Mouse (Mus musculus) R1 (cell line): ENCODE measurements around the gene Pias4.
"Not testable (repeated sequence)": the region's sequence is repeated elsewhere in the genome, so short reads cannot be mapped to it uniquely, and the experiment has no call there.

Experiments
- DNase-seq: peaks from one replicate; pipeline ENCODE4 v3.0.0-alpha.2; 2018; ENCODE audit warnings: low read depth, low spot score

The Pias4 gene

GRCm38 (mm10) chr10:81191342-81191982, 23.7 kb upstream of the Pias4 start:
- no peak for DNase-seq

DNA sequence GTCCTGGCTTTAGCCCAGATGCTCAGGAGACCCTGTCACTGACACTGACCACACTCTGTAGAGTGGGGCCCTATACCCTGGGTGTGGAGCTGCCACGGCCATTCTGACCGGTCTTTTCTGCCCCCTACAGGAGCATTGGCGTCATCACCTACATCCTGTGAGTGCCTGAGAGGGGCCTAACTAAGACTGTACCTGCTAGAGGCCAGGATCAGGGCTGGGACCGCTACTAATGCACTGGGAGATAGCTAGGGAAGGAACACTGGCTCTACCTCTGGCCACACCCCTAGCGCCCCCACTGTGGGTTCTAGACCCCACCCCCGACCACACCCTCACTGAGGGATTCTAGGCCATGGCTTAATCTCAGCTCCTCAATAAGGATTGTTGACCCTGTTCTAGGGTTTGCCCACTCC, 23.2 kb upstream of the Pias4 start:
- peak; percentile 62 for DNase-seq

DNA sequence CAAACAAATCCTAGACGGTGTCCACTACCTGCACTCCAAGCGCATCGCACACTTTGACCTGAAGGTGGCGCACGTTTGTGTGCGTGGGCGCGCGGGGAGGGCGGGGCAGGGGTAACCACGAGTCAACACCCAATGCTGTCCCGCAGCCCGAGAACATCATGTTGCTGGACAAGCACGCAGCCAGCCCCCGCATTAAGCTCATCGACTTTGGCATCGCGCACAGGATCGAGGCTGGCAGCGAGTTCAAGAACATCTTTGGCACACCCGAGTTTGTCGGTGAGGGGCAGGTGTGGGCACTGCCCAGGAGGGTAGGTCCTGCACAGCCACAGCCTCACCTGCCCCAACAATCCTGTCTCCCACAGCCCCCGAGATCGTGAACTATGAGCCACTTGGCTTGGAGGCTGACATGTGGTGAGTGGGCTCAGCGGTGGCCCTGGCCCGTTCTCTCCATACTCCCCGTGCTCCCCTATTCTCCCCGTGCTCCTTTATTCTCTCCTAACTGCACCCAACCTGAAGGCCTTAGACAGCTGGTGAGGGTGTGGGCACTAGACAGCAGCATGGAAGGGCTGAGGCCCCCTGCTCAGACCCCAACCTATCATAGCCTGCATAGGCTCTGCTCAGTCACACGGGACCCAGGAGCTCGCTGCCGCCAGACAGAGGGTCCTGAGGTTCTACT, 22.7 kb upstream of the Pias4 start:
- DNase-seq: peak; percentile 84

DNA sequence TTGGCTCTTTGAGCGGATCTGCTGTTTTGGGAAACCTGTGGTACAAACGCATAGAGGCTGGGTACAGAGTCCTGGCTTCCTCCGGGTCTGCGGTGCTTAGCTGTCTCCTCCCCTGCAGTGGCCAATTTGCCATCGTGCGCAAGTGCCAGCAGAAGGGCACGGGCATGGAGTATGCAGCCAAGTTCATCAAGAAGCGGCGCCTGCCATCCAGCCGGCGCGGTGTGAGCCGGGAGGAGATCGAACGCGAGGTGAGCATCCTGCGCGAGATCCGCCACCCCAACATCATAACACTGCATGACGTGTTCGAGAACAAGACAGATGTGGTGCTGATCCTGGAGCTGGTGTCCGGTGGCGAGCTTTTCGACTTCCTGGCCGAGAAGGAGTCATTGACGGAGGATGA, 22.1 kb upstream of the Pias4 start:
- DNase-seq: no peak

GRCm38 (mm10) chr10:81187161-81187560, 19.4 kb upstream of the Pias4 start:
- DNase-seq: no peak

DNA sequence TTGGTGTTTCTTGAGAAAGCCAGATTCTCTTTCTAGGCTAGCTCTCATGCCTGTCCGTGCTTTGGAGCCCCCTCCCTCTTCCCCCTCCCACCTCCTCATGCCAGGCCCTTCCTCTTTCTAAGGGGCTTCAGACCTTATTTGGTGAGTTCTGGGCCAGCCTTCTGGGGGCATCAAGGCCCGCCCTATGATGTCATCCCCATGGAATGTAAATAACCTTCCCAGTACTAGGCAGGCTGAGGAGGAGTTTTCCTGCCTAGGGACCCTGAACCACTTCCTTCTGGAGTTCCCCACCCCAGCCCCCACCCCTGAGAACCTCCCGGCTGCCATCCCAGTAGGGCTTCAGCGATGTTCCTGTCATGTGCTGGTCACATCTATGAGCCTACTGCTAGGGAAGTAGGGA, 17.0 kb upstream of the Pias4 start:
- DNase-seq: peak; percentile 92

DNA sequence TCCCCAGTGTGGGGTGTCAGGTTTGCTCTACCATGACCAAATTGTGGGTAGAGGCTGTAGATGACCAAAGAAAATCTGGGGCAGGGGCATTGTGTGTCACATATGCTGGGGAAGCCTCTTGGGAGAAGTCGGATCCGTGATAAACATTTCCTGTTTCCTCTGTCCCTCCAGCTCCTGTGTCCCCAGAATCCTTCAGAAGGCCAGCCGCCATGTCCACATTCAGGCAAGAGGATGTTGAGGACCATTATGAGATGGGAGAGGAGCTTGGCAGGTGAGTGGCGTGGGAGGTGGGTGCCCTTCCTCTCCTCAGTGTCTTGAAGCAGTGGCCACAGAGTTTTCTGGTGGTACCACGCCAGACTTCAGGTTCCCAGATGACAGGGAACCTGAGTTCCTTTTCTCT, 16.1 kb upstream of the Pias4 start, which contains the start of gene 4930442H23Rik:
Gene 4930442H23Rik, minus strand, starts transcription at position 45 of the 400 bp plus-strand sequence.
- no peak for DNase-seq

- DNase-seq: peak; percentile 100
Measured at GRCm38 (mm10) chr10:81182336-81183333, 14.9 kb upstream of the Pias4 start, which contains the start of gene Dapk3. TSS of gene Dapk3 (plus strand) at chr10:81183005.

GRCm38 (mm10) chr10:81181860-81182259, 14.1 kb upstream of the Pias4 start:
- DNase-seq: peak; percentile 16

- DNase-seq: no peak
Measured at GRCm38 (mm10) chr10:81180946-81181345, 13.2 kb upstream of the Pias4 start.

DNA sequence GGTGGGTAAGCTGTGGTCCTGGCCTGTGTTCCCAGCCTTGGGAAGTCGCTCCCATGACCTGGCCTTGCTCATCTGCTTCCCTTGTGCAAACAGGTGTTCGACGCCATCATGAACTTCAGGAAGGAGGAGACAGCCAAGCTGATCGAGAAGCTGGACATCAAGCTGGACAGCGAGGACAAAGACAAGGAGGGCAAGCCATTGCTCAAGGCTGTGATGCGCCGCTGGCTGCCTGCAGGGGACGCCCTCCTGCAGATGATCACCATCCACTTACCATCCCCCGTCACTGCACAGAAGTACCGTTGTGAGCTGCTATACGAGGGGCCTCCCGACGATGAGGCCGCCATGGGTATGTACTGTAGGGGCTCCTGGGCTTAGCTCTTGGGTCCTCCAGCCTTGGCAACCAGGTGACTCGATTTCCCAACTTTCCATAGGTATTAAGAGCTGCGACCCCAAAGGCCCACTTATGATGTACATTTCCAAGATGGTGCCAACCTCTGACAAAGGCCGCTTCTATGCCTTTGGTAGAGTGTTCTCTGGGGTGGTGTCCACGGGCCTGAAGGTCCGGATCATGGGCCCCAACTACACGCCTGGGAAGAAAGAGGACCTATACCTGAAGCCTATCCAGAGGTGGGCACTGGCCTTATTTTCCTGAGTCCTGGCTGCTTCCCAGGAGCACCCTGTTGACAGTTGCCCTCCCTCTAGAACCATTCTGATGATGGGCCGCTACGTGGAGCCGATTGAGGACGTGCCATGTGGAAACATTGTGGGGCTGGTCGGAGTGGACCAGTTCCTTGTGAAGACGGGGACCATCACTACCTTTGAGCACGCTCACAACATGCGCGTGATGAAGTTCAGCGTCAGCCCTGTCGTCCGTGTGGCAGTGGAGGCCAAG, 12.0 kb upstream of the Pias4 start:
- peak; percentile 19 for DNase-seq

- DNase-seq: no peak
Measured at GRCm38 (mm10) chr10:81178927-81179326, 11.2 kb upstream of the Pias4 start.

- no peak for DNase-seq
Measured at GRCm38 (mm10) chr10:81177958-81178712, 10.4 kb upstream of the Pias4 start.

DNA sequence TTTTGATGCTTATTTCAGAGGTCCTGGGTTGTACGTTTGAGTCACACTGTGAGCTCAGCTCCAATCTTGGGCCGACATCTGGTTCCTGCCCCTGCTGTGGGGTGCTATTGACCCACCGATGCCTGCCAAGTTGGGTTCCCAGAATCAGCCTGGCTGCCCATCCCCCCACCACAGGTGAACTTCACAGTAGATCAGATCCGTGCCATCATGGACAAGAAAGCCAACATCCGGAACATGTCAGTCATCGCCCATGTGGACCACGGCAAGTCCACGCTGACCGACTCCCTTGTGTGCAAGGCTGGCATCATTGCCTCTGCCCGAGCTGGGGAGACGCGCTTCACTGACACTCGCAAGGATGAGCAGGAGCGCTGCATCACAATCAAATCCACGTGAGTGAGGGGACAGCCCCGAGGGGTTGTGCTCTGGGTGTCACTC, 9.8 kb upstream of the Pias4 start:
- DNase-seq: peak; percentile 53

- peak; percentile 96 for DNase-seq
Measured at GRCm38 (mm10) chr10:81176466-81177271, 8.9 kb upstream of the Pias4 start, which contains the start of gene Eef2. TSS of gene Eef2 (plus strand) at chr10:81176631.

DNA sequence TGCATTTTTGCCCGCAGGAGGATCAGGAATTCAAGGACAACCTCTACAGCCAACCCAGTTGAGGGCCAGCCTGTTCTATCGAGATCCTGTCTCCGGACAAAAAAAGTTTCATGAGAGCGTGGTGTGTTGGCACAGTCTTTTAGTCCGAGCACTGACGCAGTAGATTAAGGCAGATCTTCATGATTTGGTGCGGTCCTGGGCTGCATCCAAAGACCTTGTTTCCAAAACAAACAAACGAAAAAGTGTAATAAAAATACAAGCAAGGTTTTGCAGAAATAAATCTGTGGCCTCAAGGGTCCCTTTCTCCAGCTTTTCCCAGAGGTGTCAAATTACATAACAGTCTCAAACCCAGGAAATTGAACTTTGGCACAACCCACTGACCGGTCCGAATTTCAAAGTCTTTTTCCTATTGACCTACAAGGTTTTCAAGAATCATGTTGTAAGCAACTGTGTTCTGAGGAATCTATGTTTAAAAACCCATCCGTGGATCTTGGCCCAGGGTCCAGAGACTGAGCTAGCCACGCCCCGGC, 8.3 kb upstream of the Pias4 start:
- DNase-seq: no peak

GRCm38 (mm10) chr10:81175345-81175701, 7.6 kb upstream of the Pias4 start:
- DNase-seq: not testable (repeated sequence)

DNA sequence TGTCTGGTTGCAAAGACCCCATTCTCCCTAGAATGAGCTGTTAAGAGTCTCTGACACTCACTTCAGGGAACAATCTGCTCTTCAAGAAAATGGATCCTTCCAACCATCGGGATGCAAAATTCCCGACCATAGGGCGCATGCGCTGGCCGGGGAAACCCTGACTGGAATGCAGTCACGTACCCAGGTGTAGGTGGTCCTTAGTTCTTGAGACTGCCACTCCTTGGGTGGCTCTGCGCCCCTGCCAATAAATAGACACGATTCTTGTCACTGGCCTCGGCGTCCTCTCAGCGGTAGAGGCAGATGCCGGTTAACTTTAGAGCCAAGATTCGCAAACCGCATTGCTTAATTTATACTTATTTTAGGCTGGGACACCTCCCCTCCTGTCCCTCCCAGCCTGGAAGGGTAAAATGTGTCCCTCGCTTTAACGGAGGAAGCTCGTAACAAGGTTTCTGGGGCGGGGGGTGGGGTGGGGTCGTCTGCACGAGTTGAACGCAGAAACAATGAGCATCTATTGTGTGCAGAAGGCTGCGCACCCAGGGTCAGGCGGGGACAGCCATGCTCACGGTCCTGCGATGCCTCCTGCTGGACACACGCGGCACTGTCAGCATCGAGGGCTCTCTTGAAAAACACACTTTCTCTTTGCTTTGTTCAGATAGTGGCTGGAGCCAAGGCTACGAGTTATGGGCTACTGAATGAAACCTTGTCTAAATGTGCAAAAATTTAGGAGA, 7.1 kb upstream of the Pias4 start:
- DNase-seq: peak; percentile 92
